Mouse (Mus musculus): ENCODE results near the gene Opa1.

- TF ChIP-seq CTCF (IDR thresholded peaks at IDR 0.05; ENCODE audit: low read depth) (no peak), EP300 (IDR thresholded peaks at IDR 0.05; ENCODE audit: low read depth) (no peak)
Observed at GRCm38 (mm10) chr16:29544829-29545228, 34.3 kb upstream of the Opa1 start, which contains the start of gene Atp13a4.
